ENCODE assay signal across 8 mouse cellular contexts in genomic region chr14:49171867-49172581, GRCm38 (mm10). TPM values are rescaled to one million over a fixed set of nuclear protein-coding genes. Genes with fewer than 3 reads are reported as not detected.
DNase-seq lines count a peak whose midpoint lies in the region; ATAC-seq and TF ChIP-seq lines count a peak whose summit lies in the region.

Gene Naa30, plus strand, starts transcription at chr14:49172226.

- no peaks in the 10 kb centered on the region for H3K9me3 ChIP-seq in ES-Bruce4 (replicated peaks; ENCODE audit: control insufficient read depth, insufficient read depth, low read length, poor library complexity, severe bottlenecking)
- no peaks in the 10 kb centered on the region for H3K9me3 ChIP-seq in forebrain, embryonic 13.5 days (replicated peaks)
- H3K9me3 ChIP-seq in neural tube, embryonic 15.5 days (replicated peaks) = no peaks in the 10 kb centered on the region

- H3K4me3 ChIP-seq in ES-Bruce4 (ENCODE audit: low read depth, low read length) = peak within 1 kb of the TSS; percentile 87
- H3K4me3 ChIP-seq in forebrain, embryonic 13.5 days = peak within 1 kb of the TSS; percentile 95
- H3K4me3 ChIP-seq in neural tube, embryonic 15.5 days (replicated peaks) = peak within 1 kb of the TSS; percentile 59

- peak; percentile 95 to 96 for DNase-seq in heart, postnatal 14 days
- peak; percentile 96 for DNase-seq in layer of hippocampus, adult 11-12 months (ENCODE audit: low spot score)
- DNase-seq in lung, adult 18-20 months = peak; percentile 98 to 99
- DNase-seq in testis, postnatal 14 days (ENCODE audit: low spot score) = peak; percentile 99

- H3K9ac ChIP-seq in ES-Bruce4 (ENCODE audit: low read depth, poor library complexity, severe bottlenecking) = peak within 1 kb of the TSS; percentile 95
- H3K9ac ChIP-seq in forebrain, embryonic 13.5 days = peak within 1 kb of the TSS; percentile 98
- peak within 1 kb of the TSS; percentile 70 for H3K9ac ChIP-seq in neural tube, embryonic 15.5 days (replicated peaks)

- under 1% methylated on average over 65 of the region's 86 CpGs for WGBS in forebrain, embryonic 13.5 days
- WGBS in neural tube, embryonic 15.5 days = under 1% methylated on average over 29 of the region's 86 CpGs

- peak within 1 kb of the TSS; percentile 92 for H3K4me2 ChIP-seq in forebrain, embryonic 13.5 days
- peak within 1 kb of the TSS; percentile 83 for H3K4me2 ChIP-seq in neural tube, embryonic 15.5 days

- no peak for TF ChIP-seq CTCF in ES-Bruce4 (IDR thresholded peaks at IDR 0.05; ENCODE audit: low read depth, low read length)

- no peaks in the 10 kb centered on the region for H3K27me3 ChIP-seq in ES-Bruce4 (ENCODE audit: control insufficient read depth, insufficient read depth, low read length, poor library complexity, severe bottlenecking)
- no peaks in the 10 kb centered on the region for H3K27me3 ChIP-seq in forebrain, embryonic 13.5 days
- H3K27me3 ChIP-seq in neural tube, embryonic 15.5 days (replicated peaks) = no peaks in the 10 kb centered on the region

- H3K27ac ChIP-seq in ES-Bruce4 (ENCODE audit: insufficient read depth, low read length) = peak within 1 kb of the TSS; percentile 88
- peak within 1 kb of the TSS; percentile 75 for H3K27ac ChIP-seq in forebrain, embryonic 13.5 days
- peak within 1 kb of the TSS; percentile 84 for H3K27ac ChIP-seq in neural tube, embryonic 15.5 days (replicated peaks)

- H3K36me3 ChIP-seq in ES-Bruce4 (ENCODE audit: control insufficient read depth, insufficient read depth, low read length, poor library complexity, severe bottlenecking) = peaks cover 14% of the 10 kb centered on the region
- H3K36me3 ChIP-seq in forebrain, embryonic 13.5 days (ENCODE audit: poor library complexity, severe bottlenecking) = no peaks in the 10 kb centered on the region
- H3K36me3 ChIP-seq in neural tube, embryonic 15.5 days = no peaks in the 10 kb centered on the region

- ATAC-seq in cerebellum, adult (ENCODE audit: insufficient number of reproducible peaks, low FRiP score, low TSS enrichment) = peak; percentile 90
- peak; percentile 94 for ATAC-seq in forebrain, embryonic 13.5 days
- peak; percentile 94 for ATAC-seq in neural tube, embryonic 15.5 days (ENCODE audit: low FRiP score)

- no peaks in the 10 kb centered on the region for H3K4me1 ChIP-seq in ES-Bruce4 (ENCODE audit: control insufficient read depth, insufficient read depth, low read length)
- peaks cover 21% of the 10 kb centered on the region for H3K4me1 ChIP-seq in forebrain, embryonic 13.5 days
- H3K4me1 ChIP-seq in neural tube, embryonic 15.5 days = peaks cover 27% of the 10 kb centered on the region

- intact Hi-C loops in heart, postnatal 14 days (cut with DNase I) = loop anchor here (5.0 kb wide), 1 partner anchor 105 kb away; the partner anchor contains the start of genes Ap5m1 and Exoc5

- TF ChIP-seq EP300 in ES-Bruce4 (IDR thresholded peaks at IDR 0.05; ENCODE audit: insufficient read depth, low read depth, low read length) = peak; percentile 66; the same call in 1 of the 2 replicates

- peak; percentile 33 for TF ChIP-seq POLR2A in ES-Bruce4 (IDR thresholded peaks at IDR 0.05; ENCODE audit: insufficient read depth, low read length)

RNA-seq across cellular contexts. Expression of gene Naa30, which starts in this region (rescaled TPM):
- polyA plus RNA-seq in ES-Bruce4 (2011; ENCODE audit: insufficient read depth, insufficient read length, low read depth, missing spikeins) = 59.6 and 60.8 TPM in 2 replicates
- 11.3 and 11.5 TPM in 2 replicates for polyA plus RNA-seq in forebrain, embryonic 13.5 days (2015; fragmentation: Nextera tagmentation; extraction: Ambion mirVana)
- total RNA-seq in heart, postnatal 14 days (2021) = 10 to 100 TPM; 20.4 to 24.7 TPM
- 11.2 and 13.1 TPM in 2 replicates for polyA plus RNA-seq in neural tube, embryonic 15.5 days (2015; fragmentation: Nextera tagmentation; extraction: Ambion mirVana)

Comparison
In these comparisons a context has a peak if more than half of its experiments do, and no peak if none do; other contexts are left out.
1. Peak in every context shown above with its lines: DNase-seq, ATAC-seq, H3K4me3 ChIP-seq and H3K27ac ChIP-seq.